Mouse (Mus musculus): ENCODE data around the gene Pla2g5.

DNA sequence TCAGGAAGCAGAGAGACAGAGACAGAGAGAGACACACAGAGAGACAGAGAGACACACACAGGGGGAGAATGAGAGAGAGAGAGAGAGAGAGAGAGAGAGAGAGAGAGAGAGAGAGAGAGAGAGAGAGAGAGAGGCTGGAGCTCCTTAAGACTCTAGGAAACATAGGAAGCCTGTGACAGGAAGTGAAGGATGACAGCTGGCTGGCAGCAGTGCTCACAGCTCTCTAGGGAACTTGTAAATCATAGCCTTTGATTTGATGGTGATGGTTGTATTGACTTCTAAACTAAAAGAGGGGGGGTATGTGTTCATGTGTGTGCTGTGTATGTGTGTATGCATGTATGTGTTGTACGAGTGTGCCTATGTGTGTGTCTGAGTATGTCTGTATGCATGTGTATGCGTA is 12.7 kb upstream of the Pla2g5 start:
- TF ChIP-seq GATA1 (IDR thresholded peaks at IDR 0.05; ENCODE audit: low read length) (no peak), TAL1 (IDR thresholded peaks at IDR 0.05; ENCODE audit: low read length) (no peak)
